Mouse (Mus musculus) small intestine, adult 2 months (tissue): ENCODE measurements around the gene Prss56. TPM values are rescaled to one million over a fixed set of nuclear protein-coding genes. Genes with fewer than 3 reads are reported as not detected.

Experiments
- H3K27ac ChIP-seq: fragments of 200-500 bp; 2 replicates; pipeline ENCODE4 v1.5.1; 2012; ENCODE audit warnings: low read depth, low read length, control low read depth, inconsistent platforms; ENCODE audit not compliant: insufficient read depth
- H3K27me3 ChIP-seq: fragments of 200-500 bp; 2 replicates; pipeline ENCODE4 v1.6.1; 2012; ENCODE audit warnings: mild to moderate bottlenecking, moderate library complexity, low read length, inconsistent platforms; ENCODE audit not compliant: control insufficient read depth, insufficient read depth
- H3K36me3 ChIP-seq: fragments of 200-500 bp; 2 replicates; pipeline ENCODE4 v1.6.1; 2012; ENCODE audit warnings: mild to moderate bottlenecking, low read length, control low read depth, inconsistent platforms; ENCODE audit not compliant: control insufficient read depth, insufficient read depth
- H3K4me1 ChIP-seq: fragments of 200-500 bp; 2 replicates; pipeline ENCODE4 v1.6.1; 2012; ENCODE audit warnings: low read length, inconsistent platforms, mixed read lengths; ENCODE audit not compliant: control insufficient read depth, insufficient read depth, insufficient read length
- H3K4me3 ChIP-seq: fragments of 200-500 bp; 2 replicates; pipeline ENCODE4 v1.5.1; 2012; ENCODE audit warnings: low read depth, mild to moderate bottlenecking, control low read depth, inconsistent platforms, low read length, moderate library complexity
- CTCF ChIP-seq: fragments of 200-500 bp; IDR thresholded peaks from 2 replicates; pipeline ENCODE4 v1.5.1; 2012; ENCODE audit warnings: low read depth, mild to moderate bottlenecking, control low read depth, inconsistent platforms, low read length, moderate library complexity, mixed read lengths; ENCODE audit not compliant: insufficient replicate concordance, insufficient read length; ENCODE audit errors: extremely low read depth
- POLR2A ChIP-seq: fragments of 200-500 bp; IDR thresholded peaks from 2 replicates; pipeline ENCODE4 v1.6.1; 2012; ENCODE audit warnings: low read depth, mild to moderate bottlenecking, control low read depth, inconsistent platforms, low read length, moderate library complexity
- WGBS: fragments of 180-500 bp; shearing (Covaris S2); methylation state at CpG from one replicate; pipeline ENCODE4 v1.1.7; 2018; 5-methylcytosine and 5-hydroxymethylcytosine counted together
- polyA plus RNA-seq: library from polyadenylated mRNA; depleted of rRNA; stranded (reverse); fragments of >200 nt; gene quantifications from 2 replicates; pipeline ENCODE4 v1.2.3, GENCODE M21; 2012; rRNA removed

The Prss56 gene
- not detected in 2 replicates for polyA plus RNA-seq

DNA sequence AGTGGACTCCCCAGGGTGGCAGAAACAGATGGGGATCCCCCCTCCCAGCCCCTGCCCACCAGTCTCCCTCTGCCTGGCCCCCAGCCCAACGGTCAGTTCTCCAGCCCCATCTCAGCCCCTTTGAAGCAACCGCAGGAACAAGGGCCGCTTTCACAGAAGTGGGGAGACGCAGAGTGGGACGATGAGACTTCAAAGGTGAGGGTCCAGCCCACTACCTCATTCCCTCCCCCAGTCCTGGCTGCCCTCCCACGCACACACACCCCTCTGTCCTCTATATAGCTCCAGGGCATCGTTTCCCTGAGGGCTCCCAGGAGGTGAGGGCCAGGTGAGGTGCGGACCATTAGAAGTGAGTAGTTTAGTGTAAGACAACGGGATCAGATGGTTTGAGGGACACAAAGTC, at the start of gene Prss56:
Gene Prss56 (plus strand): TSS at position 301 of the 400 bp plus-strand sequence.
- H3K36me3 ChIP-seq, result no peaks in the 10 kb centered on the region
- H3K27ac ChIP-seq, result no peak within 1 kb of the TSS
- 66% methylated on average over 9 of the region's 9 CpGs for WGBS
- H3K4me3 ChIP-seq, result no peak within 1 kb of the TSS
- TF ChIP-seq POLR2A (no peak), CTCF (no peak)
- peaks cover 11% of the 10 kb centered on the region; the same call in 1 of the 2 replicates for H3K4me1 ChIP-seq
- H3K27me3 ChIP-seq, result peaks cover 18% of the 10 kb centered on the region

DNA sequence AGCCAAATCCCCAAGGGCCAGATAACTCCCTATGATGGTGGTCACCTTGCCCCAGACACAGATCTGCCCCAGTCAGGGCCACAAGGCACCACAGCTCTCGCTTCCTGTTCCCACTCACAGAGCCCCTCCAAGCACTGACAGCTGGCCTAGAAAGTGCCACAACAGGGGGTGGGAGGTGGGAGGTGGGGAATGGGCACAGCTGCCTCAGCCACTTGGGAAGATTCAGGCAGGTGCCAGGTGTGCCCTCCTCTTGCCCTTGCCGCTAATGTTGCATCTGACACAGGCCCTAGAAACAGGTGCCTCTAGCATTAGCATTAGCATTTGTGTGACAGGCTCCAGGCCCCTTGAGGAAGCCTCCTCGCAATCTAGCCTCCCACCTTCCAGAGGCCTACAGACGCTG, 41.6 kb upstream of the Prss56 start:
- 94% methylated on average over 4 of the region's 4 CpGs for WGBS
- Histone ChIP-seq H3K27me3 (no peaks in the 10 kb centered on the region), H3K36me3 (no peaks in the 10 kb centered on the region), H3K4me1 (no peaks in the 10 kb centered on the region), H3K4me3 (no peak overlapping the region), H3K27ac (no peak overlapping the region)
- TF ChIP-seq POLR2A (no peak), CTCF (no peak)

GRCm38 (mm10) chr1:87142456-87142855, 40.7 kb upstream of the Prss56 start:
- Histone ChIP-seq H3K4me3 (no peak overlapping the region), H3K27ac (no peak overlapping the region), H3K27me3 (no peaks in the 10 kb centered on the region), H3K36me3 (no peaks in the 10 kb centered on the region), H3K4me1 (no peaks in the 10 kb centered on the region)
- WGBS, result 36% methylated on average over 9 of the region's 9 CpGs
- TF ChIP-seq POLR2A (no peak), CTCF (no peak)

DNA sequence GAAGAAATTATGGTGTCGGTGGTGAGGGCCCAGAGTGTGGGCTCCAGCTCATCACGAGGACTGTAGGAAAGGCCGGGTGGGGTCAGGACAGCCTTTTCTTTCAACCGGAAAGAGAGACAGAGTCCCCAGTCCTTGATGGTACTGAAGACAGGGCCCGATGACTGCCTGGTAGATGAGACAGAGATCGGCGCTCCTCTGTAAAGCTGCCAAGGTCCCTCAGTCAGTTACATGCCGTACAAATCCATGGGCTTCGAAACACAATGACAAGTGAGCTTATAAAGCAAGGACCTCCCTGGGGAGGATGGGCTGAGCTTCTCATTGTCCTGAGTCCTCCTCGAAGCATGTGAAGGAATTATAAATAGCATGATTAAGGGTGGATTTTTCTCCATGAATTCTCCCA, 40.0 kb upstream of the Prss56 start:
- Histone ChIP-seq H3K36me3 (no peaks in the 10 kb centered on the region), H3K4me1 (no peaks in the 10 kb centered on the region), H3K4me3 (no peak overlapping the region), H3K27ac (no peak overlapping the region), H3K27me3 (no peaks in the 10 kb centered on the region)
- no peak for TF ChIP-seq POLR2A
- no peak for TF ChIP-seq CTCF
- WGBS, result 79% methylated on average over 10 of the region's 10 CpGs

- Histone ChIP-seq H3K4me3 (no peak overlapping the region), H3K27ac (no peak overlapping the region), H3K4me1 (peaks cover 7% of the 10 kb centered on the region), H3K27me3 (peaks cover 18% of the 10 kb centered on the region), H3K36me3 (no peaks in the 10 kb centered on the region)
- WGBS, result 57% methylated on average over 13 of the region's 13 CpGs
- TF ChIP-seq POLR2A (no peak), CTCF (no peak)
These were observed 33.7 kb upstream of the Prss56 start for GRCm38 (mm10) chr1:87149422-87149821.

DNA sequence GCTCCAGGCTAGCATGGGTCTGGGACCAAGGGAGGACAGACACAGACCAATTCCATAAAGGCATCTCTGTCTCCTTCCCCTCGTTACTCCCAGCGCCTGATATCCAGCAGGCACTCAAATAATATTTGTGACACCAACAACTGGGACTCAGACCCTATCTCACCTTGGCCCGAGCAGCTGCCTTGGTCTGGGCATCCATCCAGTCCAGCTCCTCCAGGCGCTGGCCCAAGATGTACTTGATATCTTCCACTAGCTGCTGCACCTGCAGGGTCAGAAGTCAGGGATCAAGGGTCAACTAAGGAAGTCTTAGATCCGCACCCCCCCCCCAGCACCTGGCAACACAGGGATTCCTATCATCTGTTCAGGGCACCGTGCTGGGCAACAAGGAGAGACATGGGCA, 31.8 kb upstream of the Prss56 start:
- H3K27ac ChIP-seq, result no peak overlapping the region
- TF ChIP-seq CTCF (no peak), POLR2A (no peak)
- H3K4me1 ChIP-seq, result peaks cover 8% of the 10 kb centered on the region
- no peak overlapping the region for H3K4me3 ChIP-seq
- WGBS, result 26% methylated on average over 6 of the region's 6 CpGs
- H3K27me3 ChIP-seq, result peaks cover 37% of the 10 kb centered on the region
- no peaks in the 10 kb centered on the region for H3K36me3 ChIP-seq

DNA sequence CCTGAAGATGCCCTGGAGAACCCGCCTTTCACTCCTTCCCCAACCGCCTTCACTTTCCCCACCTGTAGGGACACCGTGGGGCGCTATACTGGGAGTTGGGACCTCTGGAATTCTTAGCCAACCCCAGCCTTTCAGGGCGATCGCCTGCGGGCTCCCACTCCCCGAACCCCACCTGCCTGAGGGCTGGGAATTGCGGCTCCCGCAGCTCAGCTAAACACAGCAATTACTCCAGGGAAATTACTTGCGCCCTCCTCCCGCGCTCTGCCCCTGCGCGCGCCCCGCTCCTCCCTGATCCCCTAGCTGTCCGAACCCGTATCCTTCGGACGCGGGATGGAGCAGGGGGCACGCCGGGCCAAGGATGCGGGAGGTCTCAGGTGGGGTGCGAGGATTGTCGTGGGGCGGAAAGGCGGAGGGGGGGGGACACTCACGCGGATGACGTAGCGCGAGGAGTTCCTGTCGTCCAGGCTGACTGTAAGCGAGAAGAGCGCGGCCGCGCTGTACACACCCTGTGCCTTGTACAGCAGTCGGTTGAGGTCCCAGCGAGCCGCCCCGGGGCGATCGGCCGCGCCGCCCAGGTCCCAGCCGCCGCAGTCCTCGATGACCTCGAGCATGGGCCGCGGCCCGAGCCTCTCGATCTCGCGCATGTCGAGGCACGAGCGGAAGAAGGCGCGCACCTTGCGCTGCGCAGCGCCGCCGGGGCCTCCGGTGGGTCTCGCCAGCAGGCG, 29.2 kb upstream of the Prss56 start:
- Histone ChIP-seq H3K36me3 (no peaks in the 10 kb centered on the region), H3K4me1 (peaks cover 8% of the 10 kb centered on the region), H3K4me3 (peak overlapping the region; percentile 46), H3K27ac (no peak overlapping the region), H3K27me3 (peaks cover 56% of the 10 kb centered on the region)
- no peak for TF ChIP-seq CTCF
- TF ChIP-seq POLR2A, result no peak
- 3% methylated on average over 72 of the region's 72 CpGs for WGBS
